Mouse (Mus musculus) cerebellum, adult 2 months (tissue): ENCODE measurements around the gene Wasf2.

Source experiments
- CTCF ChIP-seq: fragments of 200-500 bp; IDR thresholded peaks from 2 replicates; pipeline ENCODE4 v1.5.1; 2011; ENCODE audit warnings: low read depth, mild to moderate bottlenecking, control low read depth, low read length, moderate library complexity, borderline replicate concordance; ENCODE audit not compliant: insufficient read depth
- POLR2A ChIP-seq: fragments of 200-500 bp; IDR thresholded peaks from 2 replicates; pipeline ENCODE4 v1.6.1; 2011; ENCODE audit warnings: low read length, control low read depth, borderline replicate concordance; ENCODE audit not compliant: insufficient read depth

DNA sequence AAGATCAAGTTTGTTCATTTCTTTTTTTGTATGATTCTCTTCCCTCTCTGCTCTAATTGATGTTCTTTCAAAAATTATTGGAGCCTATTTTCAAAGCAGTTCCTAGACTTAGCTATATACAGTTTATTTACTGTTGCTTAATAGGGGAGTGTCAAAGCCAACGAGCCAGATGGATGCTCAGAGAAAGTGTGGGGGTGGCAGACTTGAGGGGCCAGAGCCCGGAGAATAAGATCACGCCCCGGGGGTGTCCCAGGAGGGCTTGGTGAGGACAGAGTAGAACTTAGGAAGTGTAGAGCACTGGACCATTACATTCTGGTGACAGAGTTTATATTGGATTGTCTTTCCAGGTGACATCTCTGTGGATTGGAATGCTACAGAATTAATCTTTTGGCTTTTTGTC lies 30.5 kb downstream of the Wasf2 start:
- TF ChIP-seq CTCF (no peak), POLR2A (no peak)
